Mouse (Mus musculus) ovary, postnatal 36 days (tissue): ENCODE measurements around the gene Trim46.
A peak's percentile ranks its signal among the peaks of the same experiment; 100 is the strongest.

Experiments
- DNase-seq: peaks from one replicate; pipeline ENCODE4 v3.0.0; 2022; ENCODE audit warnings: low spot score, mixed read lengths

The Trim46 gene

GRCm38 (mm10) chr3:89246261-89247100, at the start of gene Trim46:
Gene Trim46, minus strand, starts transcription at chr3:89246309.
- DNase-seq, result peak; percentile 88

GRCm38 (mm10) chr3:89295685-89296230, 49.6 kb upstream of the Trim46 start:
- no peak for DNase-seq

- no peak for DNase-seq
Observed at GRCm38 (mm10) chr3:89294195-89294594, 48.1 kb upstream of the Trim46 start.

DNA sequence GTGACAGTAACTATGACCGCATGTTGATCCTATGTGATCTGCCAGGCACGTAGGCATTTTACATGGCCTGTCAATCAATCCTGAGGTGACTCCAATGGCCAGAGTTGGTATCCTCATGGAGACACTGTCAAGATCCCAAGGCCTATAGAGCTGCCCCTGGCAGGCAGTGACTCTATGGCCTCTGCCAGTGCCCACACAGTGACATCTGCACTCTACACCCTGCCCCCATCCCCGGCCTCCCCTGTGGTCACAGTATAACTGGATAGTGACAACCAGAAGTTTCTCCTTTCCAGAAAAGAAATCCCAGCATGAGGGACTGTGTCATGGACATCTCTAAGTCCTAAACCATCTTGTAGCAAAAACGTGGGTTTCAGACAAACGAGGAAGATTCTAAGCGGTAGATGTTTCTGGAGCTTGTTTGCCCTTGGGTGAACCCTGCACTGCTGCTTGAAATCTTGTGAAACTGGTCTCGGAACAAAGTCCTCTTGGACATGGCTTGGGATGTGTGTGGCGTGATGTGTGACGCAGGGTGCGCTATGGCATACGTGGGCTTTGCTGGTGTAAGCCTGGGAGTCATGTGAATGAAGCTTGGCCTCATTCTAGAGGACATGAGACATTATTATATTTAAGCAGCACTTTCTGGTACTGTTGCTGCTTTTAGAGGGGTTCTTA, 47.3 kb upstream of the Trim46 start:
- no peak for DNase-seq

DNA sequence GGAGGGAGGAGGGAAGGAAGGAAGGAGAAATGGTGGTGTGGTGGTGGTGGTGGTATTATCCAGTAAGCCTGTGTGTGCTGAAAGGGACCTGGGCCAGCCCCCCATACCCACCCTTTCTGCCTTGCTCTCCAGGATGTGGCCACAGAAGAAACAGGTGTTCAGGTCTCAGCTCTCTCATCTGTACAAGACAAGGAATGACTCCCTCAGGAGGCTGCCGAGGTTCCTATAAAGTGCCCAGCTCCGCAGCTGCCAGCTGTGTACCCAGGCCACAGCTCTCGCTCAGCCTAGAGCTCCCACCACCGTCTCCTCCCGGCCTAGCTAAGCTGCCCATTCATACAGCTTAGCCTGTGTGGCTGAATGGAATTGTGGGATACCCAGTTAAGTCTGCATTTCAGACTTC, 46.2 kb upstream of the Trim46 start:
- no peak for DNase-seq

DNA sequence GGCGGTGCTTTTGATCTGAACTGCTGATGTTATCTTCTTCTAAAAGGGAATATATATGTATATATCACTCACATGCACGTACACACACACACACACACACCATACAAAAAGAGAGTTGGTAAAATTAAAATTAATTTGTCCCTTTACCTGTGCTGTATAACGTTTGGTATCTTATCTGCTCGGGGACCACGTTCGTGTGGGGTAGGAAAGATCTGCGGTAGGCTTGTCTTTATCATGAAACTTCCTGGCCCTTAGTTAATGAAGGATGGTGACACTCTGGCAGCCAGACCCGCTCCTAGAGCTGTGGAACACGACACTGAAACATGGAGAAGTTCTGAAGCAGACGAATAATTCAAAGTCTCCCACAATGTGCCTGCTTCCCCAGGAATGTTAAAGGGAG, 45.8 kb upstream of the Trim46 start:
- DNase-seq, result no peak

DNA sequence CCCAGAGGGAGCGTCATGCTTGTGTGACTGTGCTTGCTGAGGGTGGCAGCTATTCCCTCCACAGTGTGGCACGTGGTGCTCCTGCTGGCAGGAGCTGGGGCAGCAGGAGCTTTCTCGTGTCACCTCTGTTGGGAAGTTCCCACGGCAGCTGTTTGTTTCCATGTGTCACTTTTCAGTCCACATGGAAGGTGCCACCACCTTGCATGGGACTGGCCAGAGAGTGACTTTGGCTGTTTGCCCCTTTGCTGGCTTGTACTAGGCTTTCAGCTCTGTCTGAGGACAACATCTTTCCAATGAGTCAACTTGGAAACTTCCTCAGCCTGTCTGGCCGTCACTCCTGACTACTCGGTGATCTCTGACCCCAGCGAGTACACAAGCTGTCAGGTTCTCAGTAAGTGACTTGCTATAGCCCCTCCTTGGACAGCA, 42.4 kb upstream of the Trim46 start:
- no peak for DNase-seq

GRCm38 (mm10) chr3:89287286-89287685, 41.2 kb upstream of the Trim46 start:
- no peak for DNase-seq

DNA sequence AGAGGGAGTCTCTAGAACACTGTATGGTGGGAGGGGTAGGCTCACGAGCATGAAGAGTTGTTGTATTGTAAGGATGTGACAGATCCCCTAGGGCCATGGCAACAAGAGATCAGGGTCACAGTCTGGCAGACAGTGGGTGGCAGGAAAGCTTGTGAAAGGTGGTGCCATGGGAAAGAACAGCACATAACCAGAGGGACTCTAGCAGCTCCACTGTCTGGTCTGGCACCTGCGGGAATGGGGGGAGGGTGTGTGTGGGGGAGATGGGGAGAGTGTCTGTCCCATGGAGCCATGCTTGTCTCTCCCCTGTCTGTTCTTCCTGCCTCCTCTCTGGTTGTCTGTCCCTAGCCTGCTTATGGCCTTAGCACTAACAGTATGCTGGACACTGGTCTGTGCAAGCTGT, 39.4 kb upstream of the Trim46 start:
- no peak for DNase-seq

GRCm38 (mm10) chr3:89284261-89284660, 38.2 kb upstream of the Trim46 start:
- DNase-seq, result no peak

GRCm38 (mm10) chr3:89282291-89282643, 36.2 kb upstream of the Trim46 start:
- DNase-seq, result no peak

DNA sequence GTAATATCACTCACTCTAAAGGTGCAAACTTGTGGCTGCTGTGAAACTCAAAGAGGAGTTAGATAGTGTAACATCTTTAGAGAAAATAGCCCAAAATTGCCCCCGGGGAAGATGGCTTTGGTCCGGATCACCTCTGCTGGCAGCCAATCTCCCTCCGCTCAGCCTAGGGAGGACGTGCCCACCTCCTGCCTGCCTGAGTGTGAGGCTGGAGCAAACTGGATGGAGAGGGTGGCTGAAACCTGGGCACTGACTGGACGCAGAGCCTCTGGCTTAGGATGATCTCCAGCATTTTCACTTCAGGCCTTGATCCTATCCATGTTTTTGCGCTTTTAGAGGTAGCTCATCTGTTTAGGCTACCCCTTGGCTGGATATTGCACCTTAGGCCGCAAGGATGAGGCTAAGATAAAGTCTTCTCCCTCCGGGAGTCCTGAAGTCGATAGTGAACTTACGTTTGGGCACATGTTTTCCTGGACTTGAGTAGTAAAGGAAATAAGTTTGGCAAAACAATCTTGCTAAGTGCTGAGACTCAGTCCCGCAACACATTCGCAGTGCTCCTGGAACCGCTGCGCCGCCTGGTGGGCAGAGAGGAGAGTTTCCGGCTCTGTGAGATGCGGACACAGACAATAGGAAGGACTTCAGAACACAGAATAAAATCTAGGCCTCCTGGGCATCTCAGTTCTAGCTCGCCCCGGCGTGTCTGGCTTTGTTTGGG, 35.6 kb upstream of the Trim46 start:
- DNase-seq, result peak; percentile 82

DNA sequence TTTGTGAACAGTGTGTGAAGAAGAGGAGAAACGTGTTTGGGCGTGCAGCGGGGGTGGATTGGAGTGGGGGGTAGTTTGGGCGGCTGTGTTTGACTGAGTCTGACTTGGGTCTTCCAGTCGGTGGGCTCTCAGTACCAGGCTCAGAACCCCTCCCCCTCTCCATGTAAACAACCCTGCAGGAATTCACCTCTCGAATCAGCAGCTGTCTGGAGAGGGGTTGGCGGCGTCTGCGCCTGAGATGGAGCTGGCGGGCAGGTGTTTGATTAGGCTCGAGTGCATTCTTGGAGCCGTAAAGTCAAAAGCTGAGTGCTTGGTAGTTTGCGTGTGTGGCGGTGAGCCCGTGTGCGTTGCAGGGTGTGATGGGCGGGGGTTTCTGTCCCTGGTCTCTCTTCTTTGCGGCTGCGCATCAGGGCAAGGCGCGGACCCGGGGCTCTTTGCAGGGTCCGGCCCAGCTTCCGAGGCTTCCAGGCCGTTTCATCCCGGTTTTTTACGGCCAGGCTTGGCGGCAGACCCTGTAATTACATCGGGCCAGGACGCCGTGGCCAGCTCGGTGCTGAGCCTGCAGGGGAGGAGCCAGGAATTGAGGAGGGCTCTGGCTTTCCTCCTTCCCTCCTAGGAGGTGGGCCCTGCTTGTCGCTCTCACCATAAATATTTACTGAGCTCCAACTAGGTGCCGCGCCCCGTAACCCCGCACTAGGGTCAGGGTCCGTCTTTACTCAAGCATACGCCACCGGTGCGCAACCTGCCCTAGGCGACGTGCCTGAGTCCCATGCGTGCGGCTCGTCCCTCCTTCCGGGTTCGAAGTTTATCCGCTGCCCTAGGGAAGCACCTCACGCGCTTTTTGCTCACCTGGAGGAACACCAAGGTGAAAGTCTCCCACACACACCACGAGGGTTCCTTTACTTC, 34.8 kb upstream of the Trim46 start, which contains the start of gene Efna1:
Gene Efna1 (minus strand): TSS at position 537 of the 906 bp plus-strand sequence.
- DNase-seq, result peak; percentile 59

GRCm38 (mm10) chr3:89280050-89280605, 34.0 kb upstream of the Trim46 start:
- no peak for DNase-seq

GRCm38 (mm10) chr3:89279153-89279890, 33.2 kb upstream of the Trim46 start:
- DNase-seq, result peak; percentile 84

DNA sequence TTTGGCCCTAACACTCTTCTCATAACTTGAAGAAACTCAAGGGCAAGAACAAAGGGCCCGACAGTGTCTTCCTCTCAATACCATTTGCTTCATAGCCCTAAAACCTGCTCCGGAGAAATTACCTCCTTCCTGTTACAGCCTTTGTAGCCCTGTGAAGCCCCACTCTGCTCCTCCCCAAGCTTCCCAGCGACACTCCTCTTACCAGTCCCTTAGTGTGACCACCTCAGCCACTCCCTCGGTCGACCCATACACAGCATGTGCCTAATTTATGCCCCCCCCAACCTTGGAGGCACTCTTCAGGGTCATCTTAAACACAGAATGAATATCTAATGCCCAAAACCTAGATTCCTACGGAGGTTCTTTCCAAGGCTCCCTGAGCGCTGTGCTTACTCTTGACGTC, 32.5 kb upstream of the Trim46 start:
- DNase-seq, result no peak

DNA sequence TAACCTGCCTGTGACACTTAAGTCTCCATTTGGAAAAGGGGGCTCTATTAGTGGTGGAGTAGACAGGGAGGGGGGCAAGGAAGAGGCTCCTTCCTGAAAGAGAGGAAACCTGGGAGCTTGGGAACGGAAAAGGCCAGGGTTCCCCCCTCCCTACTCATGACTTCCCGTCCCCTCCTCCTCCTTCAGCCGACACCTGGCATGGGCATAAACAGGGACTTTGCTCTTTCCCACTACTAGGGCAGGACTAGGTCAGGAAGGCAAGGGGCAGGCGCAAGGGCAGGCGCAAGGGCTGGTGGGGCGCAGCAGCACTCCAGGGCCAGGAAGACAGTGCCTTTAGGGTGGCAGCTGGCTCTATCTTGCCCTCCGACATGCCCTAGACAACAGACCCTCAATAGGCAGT, 32.0 kb upstream of the Trim46 start:
- DNase-seq, result peak; percentile 24

DNA sequence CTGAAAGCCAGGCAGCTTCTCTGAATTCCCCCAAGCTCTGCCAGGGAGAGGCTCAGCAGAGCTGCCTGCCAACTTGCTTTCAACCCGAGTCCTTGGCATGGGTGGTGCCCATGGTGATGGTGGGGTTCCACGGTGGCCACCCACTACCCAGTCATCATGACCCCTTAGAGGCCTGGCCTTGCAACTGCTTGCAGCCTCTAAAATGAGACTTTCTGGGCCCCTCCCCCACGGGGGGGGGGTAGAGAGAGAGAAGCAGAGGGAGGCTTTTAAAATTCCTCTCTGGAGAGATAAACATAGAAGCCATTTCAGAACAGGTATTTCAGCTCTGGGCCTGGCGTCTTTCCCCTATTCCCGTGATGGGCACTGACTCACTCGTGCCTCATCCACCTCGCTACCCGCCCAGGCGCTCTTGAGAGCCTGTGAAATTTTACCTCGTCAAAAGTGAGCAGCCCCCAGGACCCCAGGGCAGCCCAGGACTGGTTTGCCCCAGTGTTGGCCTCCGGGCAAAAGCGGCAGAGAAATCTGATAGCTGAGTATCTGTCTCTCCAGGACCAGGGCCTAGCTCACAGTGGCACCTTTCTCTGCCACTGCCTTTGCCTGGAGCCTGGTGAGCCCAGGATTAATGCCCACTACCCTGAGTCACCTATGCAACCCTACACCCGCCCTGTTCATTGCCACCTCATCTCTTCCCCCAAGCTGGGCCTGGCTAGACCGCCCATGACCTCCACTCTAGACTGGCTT, 31.3 kb upstream of the Trim46 start:
- peak; percentile 27 for DNase-seq

DNA sequence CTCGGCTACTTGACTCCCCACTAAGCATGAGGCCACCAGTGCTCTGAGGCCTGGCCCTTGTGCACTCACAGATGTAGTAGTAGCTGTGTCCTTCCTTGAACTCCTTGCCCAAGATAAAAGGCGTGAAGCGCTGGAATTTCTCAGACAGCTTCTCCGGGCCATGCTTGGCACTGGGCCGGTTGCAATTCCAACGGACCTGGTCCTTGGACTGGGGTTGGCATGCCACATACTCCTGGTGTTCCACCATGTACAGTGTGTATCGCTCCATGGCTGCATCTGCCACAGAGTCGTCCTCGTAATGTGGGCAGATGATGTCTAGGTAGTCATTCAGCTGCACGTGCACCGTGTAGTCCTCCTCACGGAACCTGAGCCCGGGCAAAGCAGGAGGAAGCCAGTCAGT, 30.0 kb upstream of the Trim46 start:
- DNase-seq, result peak; percentile 37

DNA sequence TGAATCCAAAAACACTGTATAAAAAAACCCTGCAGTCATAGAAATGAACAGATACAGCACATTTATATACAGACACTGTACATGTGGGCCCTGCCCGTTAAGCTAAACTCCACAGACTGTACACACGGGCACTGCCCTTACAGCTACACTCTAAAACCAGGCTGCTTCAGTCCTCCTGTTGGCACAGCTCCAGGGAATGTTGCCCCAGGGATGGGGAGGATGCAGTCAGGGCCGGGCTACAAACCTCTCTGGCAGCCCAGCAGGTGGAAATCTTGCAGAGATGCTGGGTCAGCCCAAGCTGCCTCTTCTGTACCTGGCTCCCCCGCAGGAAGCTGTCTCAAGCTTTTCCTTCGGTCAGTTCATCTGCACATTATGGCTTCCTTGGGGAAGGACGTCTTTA, 25.7 kb upstream of the Trim46 start:
- no peak for DNase-seq
